Mouse (Mus musculus): ENCODE measurements around the gene Bbs9. TPM values are rescaled to one million over a fixed set of nuclear protein-coding genes. Genes with fewer than 3 reads are reported as not detected.

Bbs9 gene
- total RNA-seq, 4 experiments from 2014 or later = 8.7 to 10.0 (median 9.5) TPM

- DNase-seq (ENCODE audit: low spot score in 2 of 2) = no peak
These were observed 318.2 kb downstream of the Bbs9 start for GRCm38 (mm10) chr9:22793698-22794097.

DNA sequence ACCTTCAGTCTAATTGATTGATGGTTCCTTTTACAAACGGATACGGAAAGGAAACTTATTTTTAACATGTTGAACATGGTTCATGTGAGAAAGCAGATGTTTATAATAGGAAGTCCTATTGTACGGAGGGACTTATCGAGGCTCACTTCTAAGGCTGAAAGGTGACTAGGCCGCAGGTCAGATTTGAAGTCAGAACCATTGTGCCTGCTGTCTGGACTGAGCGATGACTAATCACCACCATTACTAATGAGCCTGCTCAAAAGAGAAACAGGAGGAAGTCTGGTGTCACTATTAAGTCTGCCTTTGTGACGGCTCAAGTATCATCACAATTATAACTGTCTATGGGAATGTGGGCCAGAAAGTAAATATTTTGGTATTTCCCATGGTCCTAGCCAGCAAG is 325.2 kb downstream of the Bbs9 start:
- no peak for DNase-seq (ENCODE audit: low spot score in 2 of 2)

GRCm38 (mm10) chr9:22805981-22806380 is 330.5 kb downstream of the Bbs9 start:
- DNase-seq (ENCODE audit: low spot score in 2 of 2) = no peak

DNA sequence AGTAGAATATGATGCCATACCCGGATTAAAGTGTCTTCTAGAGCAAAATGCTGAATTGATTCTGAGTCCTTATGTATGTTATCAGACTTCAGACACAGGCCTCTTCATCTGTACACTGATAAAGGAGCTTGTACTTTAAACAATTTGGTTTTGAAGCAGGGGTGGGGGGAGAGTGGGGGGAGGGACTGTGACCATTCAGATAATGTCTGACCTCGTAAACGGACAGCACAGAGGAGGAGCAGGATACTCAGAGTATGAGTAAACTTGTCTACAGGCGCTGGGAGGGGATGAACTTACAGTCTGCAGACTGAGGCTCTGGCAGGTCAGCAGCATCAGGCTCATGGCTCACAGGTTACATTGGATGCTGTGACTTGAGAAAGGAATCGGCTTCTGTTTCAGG is 331.0 kb downstream of the Bbs9 start:
- DNase-seq (ENCODE audit: low spot score in 2 of 2) = no peak

GRCm38 (mm10) chr9:22807693-22808092 is 332.2 kb downstream of the Bbs9 start:
- no peak for DNase-seq (ENCODE audit: low spot score in 2 of 2)

GRCm38 (mm10) chr9:22809621-22810126 is 334.2 kb downstream of the Bbs9 start:
- no peak for DNase-seq (ENCODE audit: low spot score in 2 of 2)

GRCm38 (mm10) chr9:22810454-22810853 is 334.9 kb downstream of the Bbs9 start:
- no peak for DNase-seq (ENCODE audit: low spot score in 2 of 2)

GRCm38 (mm10) chr9:22811931-22812330 is 336.4 kb downstream of the Bbs9 start:
- no peak for DNase-seq (ENCODE audit: low spot score in 2 of 2)

- DNase-seq (ENCODE audit: low spot score in 2 of 2) = no peak
These were observed 339.0 kb downstream of the Bbs9 start for GRCm38 (mm10) chr9:22814407-22815092.

- no peak for DNase-seq (ENCODE audit: low spot score in 2 of 2)
These were observed 339.6 kb downstream of the Bbs9 start for GRCm38 (mm10) chr9:22815093-22815458.

GRCm38 (mm10) chr9:22819539-22819938 is 344.0 kb downstream of the Bbs9 start:
- DNase-seq (ENCODE audit: low spot score in 2 of 2) = no peak

GRCm38 (mm10) chr9:22820646-22821185 is 345.2 kb downstream of the Bbs9 start:
- DNase-seq (ENCODE audit: low spot score in 2 of 2) = no peak

DNA sequence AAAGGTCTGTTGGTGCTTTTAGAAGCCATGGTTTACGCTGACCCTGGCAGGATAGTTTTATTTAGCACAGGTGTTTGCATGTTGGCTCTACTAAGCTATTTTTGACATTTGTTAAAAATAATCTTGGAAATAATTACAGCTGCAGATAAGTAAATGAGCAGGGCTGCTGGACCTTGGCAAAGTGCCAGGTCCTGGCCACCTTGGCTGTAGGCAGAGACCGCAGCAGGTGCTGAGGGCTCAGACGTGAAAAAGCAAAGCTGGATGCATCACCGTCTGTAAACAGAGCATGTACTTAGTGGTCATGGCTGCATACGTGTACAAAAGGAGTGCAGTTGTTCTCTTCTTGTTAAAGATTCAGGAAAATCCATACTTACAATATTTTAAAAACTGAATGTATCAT is 347.3 kb downstream of the Bbs9 start:
- peak in 1 of 2 experiments; percentile 46 for DNase-seq (ENCODE audit: low spot score in 2 of 2)

GRCm38 (mm10) chr9:22823856-22824255 is 348.3 kb downstream of the Bbs9 start:
- DNase-seq (ENCODE audit: low spot score in 2 of 2) = no peak

DNA sequence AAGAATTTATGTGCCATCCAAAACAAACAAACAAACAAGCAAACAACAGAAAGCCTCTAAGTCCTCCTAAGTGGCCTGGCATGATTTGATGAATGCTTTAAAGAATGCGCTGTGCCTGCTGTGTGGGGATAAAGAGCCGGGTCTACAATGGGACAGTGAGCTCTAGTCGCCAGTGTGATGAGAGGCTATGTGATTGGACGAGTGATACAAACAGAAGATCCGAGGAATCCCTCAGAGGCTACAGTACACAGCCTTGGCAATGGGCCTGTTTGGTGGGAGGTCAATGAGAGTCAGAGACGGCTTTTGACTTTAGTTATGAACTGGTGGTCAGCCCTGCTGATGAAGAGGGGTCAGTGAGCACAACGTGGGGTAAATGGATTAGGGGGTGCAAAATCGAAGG is 349.4 kb downstream of the Bbs9 start:
- DNase-seq (ENCODE audit: low spot score in 2 of 2) = no peak

DNA sequence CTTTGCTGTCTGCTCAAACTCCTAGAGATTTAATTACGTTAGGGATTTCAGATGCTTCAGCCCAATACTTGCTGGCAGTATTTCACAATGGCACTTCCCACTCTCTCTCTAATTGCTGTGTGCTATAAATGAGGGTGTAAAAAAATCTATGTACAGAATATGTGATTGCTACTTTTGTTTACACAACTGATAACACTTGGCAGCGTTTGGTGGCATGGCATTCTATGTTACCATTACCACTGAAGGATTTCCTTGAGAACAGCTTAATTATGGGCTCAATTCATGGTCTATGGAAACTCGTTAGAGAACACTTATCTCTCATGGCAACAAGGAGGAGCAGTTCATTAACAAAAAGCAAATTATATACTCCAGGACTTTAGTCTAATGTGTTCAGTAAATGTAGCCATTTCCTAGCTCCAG is 351.1 kb downstream of the Bbs9 start:
- no peak for DNase-seq (ENCODE audit: low spot score in 2 of 2)

GRCm38 (mm10) chr9:22827176-22827770 is 351.8 kb downstream of the Bbs9 start:
- peak in 1 of 2 experiments; percentile 10 for DNase-seq (ENCODE audit: low spot score in 2 of 2)

GRCm38 (mm10) chr9:22829212-22829960 is 353.9 kb downstream of the Bbs9 start:
- DNase-seq (ENCODE audit: low spot score in 2 of 2) = no peak

- no peak for DNase-seq (ENCODE audit: low spot score in 2 of 2)
These were observed 359.5 kb downstream of the Bbs9 start for GRCm38 (mm10) chr9:22834994-22835512.

- DNase-seq (ENCODE audit: low spot score in 2 of 2) = no peak
These were observed 361.5 kb downstream of the Bbs9 start for GRCm38 (mm10) chr9:22837000-22837399.

DNA sequence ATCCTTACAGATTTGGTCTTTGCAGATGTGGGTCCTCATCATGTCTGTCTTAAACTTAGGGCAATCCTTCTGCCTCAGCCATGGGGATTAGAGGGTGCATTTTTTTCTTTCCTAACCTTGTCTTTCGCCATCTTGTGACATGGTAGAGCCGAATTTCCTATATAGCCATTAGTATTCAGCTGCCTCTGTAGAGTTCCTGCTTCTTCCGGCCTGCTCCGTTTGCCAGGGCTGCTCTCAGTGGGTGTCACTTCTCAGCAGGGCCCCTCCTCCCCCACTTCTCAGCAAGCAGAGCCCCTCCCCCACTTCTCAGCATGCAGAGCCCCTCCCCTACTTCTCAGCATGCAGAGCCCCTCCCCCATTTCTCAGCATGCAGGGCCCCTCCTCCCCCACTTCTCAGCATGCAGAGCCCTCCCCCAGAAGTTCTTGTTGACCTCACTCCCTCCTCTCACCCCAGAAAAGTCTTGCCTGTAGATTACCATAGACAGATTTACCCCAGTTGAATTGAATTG is 362.2 kb downstream of the Bbs9 start:
- no peak for DNase-seq (ENCODE audit: low spot score in 2 of 2)

GRCm38 (mm10) chr9:22846048-22846447 is 370.5 kb downstream of the Bbs9 start:
- DNase-seq (ENCODE audit: low spot score in 2 of 2) = no peak
